8 mouse cellular contexts compared by ENCODE assay signal in genomic region chr13:51400186-51400719, GRCm38 (mm10). TPM values are rescaled to one million over a fixed set of nuclear protein-coding genes. Genes with fewer than 3 reads are reported as not detected.
DNase-seq lines count a peak whose midpoint lies in the region; ATAC-seq lines count a peak whose summit lies in the region.

No protein-coding gene starts in this region.

- H3K27me3 ChIP-seq in neural tube, embryonic 13.5 days, result no peaks in the 10 kb centered on the region

- peak overlapping the region; percentile 66 for H3K9ac ChIP-seq in neural tube, embryonic 13.5 days

- H3K9me3 ChIP-seq in neural tube, embryonic 13.5 days, result no peaks in the 10 kb centered on the region

- ATAC-seq in neural tube, embryonic 13.5 days (ENCODE audit: low read depth), result peak; percentile 70

- no peaks in the 10 kb centered on the region for H3K36me3 ChIP-seq in neural tube, embryonic 13.5 days

- 0 out of 2 replicates have a peak overlapping the region, but pooled peaks have one; percentile 28 for H3K27ac ChIP-seq in neural tube, embryonic 13.5 days (replicated peaks)

- peak; percentile 22 for DNase-seq in embryo, embryonic 9.5 days (ENCODE audit: extremely low spot score)
- no peak for DNase-seq in embryo, embryonic 10 days (ENCODE audit: low spot score)
- peak; percentile 52 for DNase-seq in testis, postnatal 10 days (ENCODE audit: low spot score)
- DNase-seq in testis, postnatal 14 days (ENCODE audit: low spot score), result no peak
- DNase-seq in gonadal fat pad, adult 2 months (ENCODE audit: low read depth), result peak; percentile 37
- DNase-seq in kidney, postnatal 36 days, result peak; percentile 52 to 60
- no peak for DNase-seq in MN1 (ENCODE audit: low spot score)

- 27% methylated on average over 14 of the region's 14 CpGs for WGBS in neural tube, embryonic 13.5 days

- peaks cover 12% of the 10 kb centered on the region for H3K4me1 ChIP-seq in neural tube, embryonic 13.5 days (replicated peaks)

- peak overlapping the region; percentile 72 for H3K4me2 ChIP-seq in neural tube, embryonic 13.5 days

- H3K4me3 ChIP-seq in neural tube, embryonic 13.5 days, result peak overlapping the region; percentile 41

RNA-seq across cellular contexts. Expression of gene S1pr3, which starts 8.2 kb away (rescaled TPM):
- 15.5 and 15.8 TPM in 2 replicates for polyA plus RNA-seq in gonadal fat pad, adult 2 months (2012; rRNA removed)
- polyA plus RNA-seq in neural tube, embryonic 13.5 days (2015; fragmentation: Nextera tagmentation; extraction: Ambion mirVana), result 12.0 and 15.3 TPM in 2 replicates

Comparison
In these comparisons a context has a peak if more than half of its experiments do, and no peak if none do; other contexts are left out.
1. DNase-seq: peak in embryo, embryonic 9.5 days (single experiment), testis, postnatal 10 days (single experiment), gonadal fat pad, adult 2 months (single experiment) and kidney, postnatal 36 days (2 of 2); none in embryo, embryonic 10 days (single experiment), testis, postnatal 14 days (single experiment) and MN1 (single experiment).